Mouse (Mus musculus): Measurements from ENCODE around the gene Sgms1. TPM values are rescaled to one million over a fixed set of nuclear protein-coding genes. Genes with fewer than 3 reads are reported as not detected.
A peak's percentile ranks its signal among the peaks of the same experiment; 100 is the strongest.

Sgms1 gene
- polyA plus RNA-seq, 1 experiment from 2014 or later, result 9.9 TPM

DNA sequence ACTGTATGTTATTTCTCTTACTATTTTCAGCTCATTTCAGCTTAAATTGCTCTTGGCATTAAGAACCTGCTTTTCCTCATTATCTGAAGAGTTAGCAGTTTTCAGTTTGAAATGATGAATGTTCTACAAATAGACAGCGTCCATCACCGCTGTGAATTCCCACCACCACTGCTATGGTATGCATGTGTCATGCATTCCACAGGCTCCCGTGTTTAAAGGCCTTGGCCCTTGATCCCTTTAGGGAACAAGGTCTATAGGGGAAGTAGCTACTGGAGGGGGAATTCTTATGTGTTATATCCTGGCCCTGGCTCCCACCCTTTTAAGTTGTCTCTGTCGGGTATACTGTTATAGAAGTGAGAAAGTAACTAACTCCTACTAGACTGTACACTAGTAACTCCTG is 210.0 kb downstream of the Sgms1 start:
- Histone ChIP-seq H3K27me3 (no peaks in the 10 kb centered on the region), H3K36me3 (ENCODE audit: poor library complexity, severe bottlenecking) (no peaks in the 10 kb centered on the region), H3K4me3 (no peak overlapping the region), H3K4me2 (no peak overlapping the region), H3K4me1 (no peaks in the 10 kb centered on the region), H3K27ac (no peak overlapping the region), H3K9ac (no peak overlapping the region), H3K9me3 (replicated peaks) (no peaks in the 10 kb centered on the region)
- 85% methylated on average over 4 of the region's 4 CpGs for WGBS
- no peak for ATAC-seq

DNA sequence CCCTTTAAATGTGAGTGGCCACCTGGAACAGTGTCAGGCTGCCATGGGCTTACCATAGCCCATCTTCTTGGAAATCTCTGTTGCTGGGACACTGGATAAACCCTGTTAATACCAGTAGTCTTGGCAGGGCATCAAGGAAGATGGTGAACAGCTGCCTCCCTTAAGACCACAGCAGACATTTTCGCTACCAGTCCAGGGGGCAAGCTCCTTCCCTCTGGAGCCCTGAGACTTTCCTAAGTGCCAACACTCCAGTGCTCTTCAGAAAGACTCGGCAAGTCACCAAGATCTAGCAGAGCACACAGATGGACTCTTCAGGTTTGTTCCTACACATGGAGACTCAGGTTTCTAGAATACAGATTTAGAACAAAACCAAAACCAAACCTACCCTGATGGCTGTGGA is 211.4 kb downstream of the Sgms1 start:
- no peak overlapping the region for H3K4me2 ChIP-seq
- ATAC-seq, result no peak
- no peaks in the 10 kb centered on the region for H3K4me1 ChIP-seq
- H3K36me3 ChIP-seq (ENCODE audit: poor library complexity, severe bottlenecking), result no peaks in the 10 kb centered on the region
- H3K4me3 ChIP-seq, result no peak overlapping the region
- WGBS, result 95% methylated on average over 2 of the region's 2 CpGs
- H3K27me3 ChIP-seq, result no peaks in the 10 kb centered on the region
- H3K9ac ChIP-seq, result no peak overlapping the region
- no peaks in the 10 kb centered on the region for H3K9me3 ChIP-seq (replicated peaks)
- H3K27ac ChIP-seq, result no peak overlapping the region

DNA sequence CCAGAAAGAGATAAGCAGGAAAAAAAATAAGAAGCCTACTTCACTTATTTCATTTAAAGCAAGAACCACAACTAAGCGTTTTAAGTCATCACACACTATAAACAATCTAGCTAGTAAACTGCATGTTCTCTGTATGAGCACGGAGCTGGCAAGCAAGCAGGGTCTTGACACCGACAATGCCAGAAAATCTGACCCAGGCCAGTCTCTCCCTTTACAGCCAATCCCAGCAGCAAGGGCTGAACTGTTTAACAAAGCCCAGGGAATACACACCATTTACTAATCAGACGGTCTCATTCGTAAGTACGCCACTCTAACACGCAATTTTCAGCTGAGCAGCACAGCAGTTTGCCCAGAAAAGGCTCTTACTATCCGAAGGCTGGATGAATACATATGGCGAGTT is 213.1 kb downstream of the Sgms1 start:
- H3K9me3 ChIP-seq (replicated peaks), result no peaks in the 10 kb centered on the region
- 88% methylated on average over 9 of the region's 9 CpGs for WGBS
- no peak overlapping the region for H3K9ac ChIP-seq
- no peak overlapping the region for H3K4me3 ChIP-seq
- H3K4me2 ChIP-seq, result no peak overlapping the region
- no peaks in the 10 kb centered on the region for H3K4me1 ChIP-seq
- H3K36me3 ChIP-seq (ENCODE audit: poor library complexity, severe bottlenecking), result no peaks in the 10 kb centered on the region
- H3K27me3 ChIP-seq, result no peaks in the 10 kb centered on the region
- H3K27ac ChIP-seq, result no peak overlapping the region
- ATAC-seq, result no peak

DNA sequence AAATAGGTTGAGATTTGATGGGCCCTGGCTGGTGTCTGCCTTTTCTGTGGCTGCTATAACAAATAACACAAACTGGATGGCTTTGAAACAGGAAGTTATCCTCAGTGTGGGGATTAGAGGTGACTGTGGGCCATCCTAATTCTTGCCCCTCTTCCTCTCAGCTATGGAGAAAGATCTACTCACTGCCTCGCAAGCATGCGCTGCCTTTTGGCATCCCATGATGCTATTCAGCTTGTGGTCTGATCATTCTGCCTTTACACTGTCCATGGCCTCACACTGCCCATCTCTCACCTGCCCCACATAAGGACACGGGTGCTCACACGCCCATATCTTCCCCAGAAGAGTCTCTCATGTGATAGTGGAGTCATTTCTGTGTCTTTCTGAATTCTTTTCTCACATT is 213.5 kb downstream of the Sgms1 start:
- Histone ChIP-seq H3K9ac (no peak overlapping the region), H3K4me3 (no peak overlapping the region), H3K27ac (no peak overlapping the region), H3K4me2 (no peak overlapping the region), H3K36me3 (ENCODE audit: poor library complexity, severe bottlenecking) (no peaks in the 10 kb centered on the region), H3K27me3 (no peaks in the 10 kb centered on the region), H3K4me1 (no peaks in the 10 kb centered on the region), H3K9me3 (replicated peaks) (no peaks in the 10 kb centered on the region)
- no peak for ATAC-seq
- 96% methylated on average over 4 of the region's 4 CpGs for WGBS

DNA sequence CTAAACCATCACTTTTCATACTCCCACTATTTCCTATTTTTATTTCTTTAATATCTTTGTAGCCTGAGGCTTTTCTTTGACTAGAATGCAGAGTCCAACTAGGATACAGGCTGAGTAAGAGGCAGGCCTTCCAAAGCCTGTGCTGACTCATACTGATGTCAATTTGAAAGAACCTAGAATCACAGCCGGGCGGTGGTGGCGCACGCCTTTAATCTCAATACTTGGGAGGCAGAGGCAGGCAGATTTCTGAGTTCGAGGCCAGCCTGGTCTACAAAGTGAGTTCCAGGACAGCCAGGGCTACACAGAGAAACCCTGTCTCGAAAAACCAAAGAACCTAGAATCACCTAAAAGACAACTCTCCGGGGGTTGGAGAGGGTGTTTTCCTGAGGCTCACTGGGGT is 214.5 kb downstream of the Sgms1 start:
- 99% methylated on average over 7 of the region's 7 CpGs for WGBS
- no peak overlapping the region for H3K27ac ChIP-seq
- H3K4me2 ChIP-seq, result no peak overlapping the region
- no peak overlapping the region for H3K9ac ChIP-seq
- no peak overlapping the region for H3K4me3 ChIP-seq
- H3K9me3 ChIP-seq (replicated peaks), result no peaks in the 10 kb centered on the region
- no peak for ATAC-seq
- H3K27me3 ChIP-seq, result no peaks in the 10 kb centered on the region
- H3K36me3 ChIP-seq (ENCODE audit: poor library complexity, severe bottlenecking), result no peaks in the 10 kb centered on the region
- H3K4me1 ChIP-seq, result no peaks in the 10 kb centered on the region

DNA sequence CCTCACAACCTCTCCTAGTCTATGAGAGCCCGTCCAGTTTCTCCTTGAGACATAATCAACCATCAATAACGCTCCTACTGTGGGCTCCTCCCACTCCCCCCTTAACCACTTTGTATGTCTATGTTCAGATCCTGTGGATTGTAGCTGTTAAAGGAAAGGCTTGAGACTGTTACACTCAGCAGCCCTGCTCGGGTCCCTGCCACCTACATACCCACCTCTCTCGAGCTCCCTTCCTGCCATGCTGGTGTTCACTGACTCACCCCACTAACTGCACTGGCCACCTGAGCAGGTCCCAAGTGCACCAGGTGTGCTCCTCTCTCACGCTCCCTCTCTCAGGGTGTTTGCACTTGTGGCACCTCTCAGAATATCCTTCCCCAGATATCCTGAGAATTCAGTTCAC is 215.0 kb downstream of the Sgms1 start:
- ATAC-seq, result no peak
- no peak overlapping the region for H3K9ac ChIP-seq
- H3K27ac ChIP-seq, result no peak overlapping the region
- H3K4me1 ChIP-seq, result no peaks in the 10 kb centered on the region
- H3K9me3 ChIP-seq (replicated peaks), result no peaks in the 10 kb centered on the region
- H3K4me3 ChIP-seq, result no peak overlapping the region
- 87% methylated on average over 5 of the region's 5 CpGs for WGBS
- H3K36me3 ChIP-seq (ENCODE audit: poor library complexity, severe bottlenecking), result no peaks in the 10 kb centered on the region
- H3K4me2 ChIP-seq, result no peak overlapping the region
- H3K27me3 ChIP-seq, result no peaks in the 10 kb centered on the region

DNA sequence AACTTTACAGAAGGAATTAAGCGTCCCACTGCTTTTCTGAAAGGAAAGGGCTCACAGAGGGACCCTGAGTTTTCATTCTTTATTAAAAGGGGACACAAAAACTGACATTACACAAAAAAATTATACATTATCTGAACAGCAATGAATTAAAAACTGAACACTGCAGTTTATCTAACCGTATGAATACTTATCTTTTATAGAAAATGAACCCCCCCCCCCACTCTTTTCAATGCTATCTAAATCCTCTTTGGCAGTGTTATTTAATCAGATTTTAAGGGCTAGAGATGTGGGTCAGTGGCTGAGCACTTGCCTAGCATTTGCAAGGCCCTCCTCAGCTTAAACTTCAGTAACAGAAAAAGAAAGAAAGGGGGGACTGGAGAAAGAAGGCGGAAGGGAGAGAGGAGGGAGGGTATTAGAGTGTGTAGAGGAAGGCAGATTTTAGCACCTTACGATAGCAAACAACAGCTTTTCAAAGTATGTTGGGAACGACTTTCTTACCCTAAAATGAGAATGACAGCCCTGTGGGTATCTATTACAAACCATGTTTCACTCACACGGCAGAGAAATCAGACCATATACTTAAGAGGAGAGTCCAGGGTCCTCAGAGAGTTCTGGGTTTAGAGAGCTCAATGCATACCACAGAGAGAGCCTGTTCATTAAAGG is 215.9 kb downstream of the Sgms1 start:
- Histone ChIP-seq H3K9ac (no peak overlapping the region), H3K27ac (no peak overlapping the region), H3K27me3 (no peaks in the 10 kb centered on the region), H3K36me3 (ENCODE audit: poor library complexity, severe bottlenecking) (no peaks in the 10 kb centered on the region), H3K9me3 (replicated peaks) (no peaks in the 10 kb centered on the region), H3K4me3 (no peak overlapping the region), H3K4me2 (no peak overlapping the region), H3K4me1 (no peaks in the 10 kb centered on the region)
- no peak for ATAC-seq
- WGBS, result 59% methylated on average over 6 of the region's 6 CpGs

DNA sequence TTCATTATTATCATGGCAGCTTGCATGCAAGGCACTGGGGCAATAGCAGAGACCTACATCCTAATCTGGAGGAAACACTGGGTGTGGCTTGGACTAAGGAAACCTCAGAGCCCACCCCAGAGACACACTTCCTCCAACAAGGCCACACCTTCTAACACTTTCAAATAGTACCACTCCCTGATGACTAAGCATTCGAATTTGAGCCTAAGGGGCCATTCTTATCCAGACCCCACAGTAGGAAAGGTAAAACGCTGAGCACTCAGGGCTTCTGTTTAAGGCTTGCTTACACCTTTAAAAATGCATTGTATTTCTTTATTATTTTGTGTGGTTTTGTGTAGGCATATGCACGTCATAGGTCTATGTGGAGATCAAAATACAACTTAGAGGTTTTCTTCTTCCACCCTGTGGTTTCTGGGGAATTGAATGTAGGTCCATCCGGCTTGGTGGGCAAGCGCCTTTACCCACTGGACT is 217.0 kb downstream of the Sgms1 start:
- no peaks in the 10 kb centered on the region for H3K36me3 ChIP-seq (ENCODE audit: poor library complexity, severe bottlenecking)
- no peak overlapping the region for H3K4me3 ChIP-seq
- H3K27me3 ChIP-seq, result no peaks in the 10 kb centered on the region
- H3K27ac ChIP-seq, result no peak overlapping the region
- H3K9me3 ChIP-seq (replicated peaks), result no peaks in the 10 kb centered on the region
- no peak for ATAC-seq
- 88% methylated on average over 5 of the region's 5 CpGs for WGBS
- H3K4me1 ChIP-seq, result no peaks in the 10 kb centered on the region
- no peak overlapping the region for H3K9ac ChIP-seq
- no peak overlapping the region for H3K4me2 ChIP-seq

DNA sequence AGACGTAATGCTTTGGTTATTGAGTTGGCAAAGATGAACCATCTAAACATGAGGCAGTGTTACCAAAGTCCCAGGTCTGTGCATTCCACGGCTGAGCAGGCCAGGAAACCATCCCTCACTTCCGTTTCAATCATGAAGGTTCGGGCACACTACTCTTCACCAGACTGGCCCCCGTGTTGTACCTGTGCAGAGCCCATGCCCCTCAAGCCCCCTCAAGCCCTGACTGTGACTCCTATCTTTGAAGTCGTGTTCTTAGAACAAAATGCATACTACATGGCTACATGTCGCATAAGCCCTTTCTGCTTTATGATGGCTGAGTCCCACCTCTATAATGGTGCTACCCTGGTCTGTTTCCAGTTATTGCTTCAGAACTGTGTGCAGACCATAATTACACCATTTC is 217.5 kb downstream of the Sgms1 start:
- Histone ChIP-seq H3K4me1 (no peaks in the 10 kb centered on the region), H3K27ac (no peak overlapping the region), H3K9ac (no peak overlapping the region), H3K4me3 (no peak overlapping the region), H3K4me2 (no peak overlapping the region), H3K36me3 (ENCODE audit: poor library complexity, severe bottlenecking) (no peaks in the 10 kb centered on the region), H3K9me3 (replicated peaks) (no peaks in the 10 kb centered on the region), H3K27me3 (no peaks in the 10 kb centered on the region)
- no peak for ATAC-seq
- 89% methylated on average over 7 of the region's 7 CpGs for WGBS

DNA sequence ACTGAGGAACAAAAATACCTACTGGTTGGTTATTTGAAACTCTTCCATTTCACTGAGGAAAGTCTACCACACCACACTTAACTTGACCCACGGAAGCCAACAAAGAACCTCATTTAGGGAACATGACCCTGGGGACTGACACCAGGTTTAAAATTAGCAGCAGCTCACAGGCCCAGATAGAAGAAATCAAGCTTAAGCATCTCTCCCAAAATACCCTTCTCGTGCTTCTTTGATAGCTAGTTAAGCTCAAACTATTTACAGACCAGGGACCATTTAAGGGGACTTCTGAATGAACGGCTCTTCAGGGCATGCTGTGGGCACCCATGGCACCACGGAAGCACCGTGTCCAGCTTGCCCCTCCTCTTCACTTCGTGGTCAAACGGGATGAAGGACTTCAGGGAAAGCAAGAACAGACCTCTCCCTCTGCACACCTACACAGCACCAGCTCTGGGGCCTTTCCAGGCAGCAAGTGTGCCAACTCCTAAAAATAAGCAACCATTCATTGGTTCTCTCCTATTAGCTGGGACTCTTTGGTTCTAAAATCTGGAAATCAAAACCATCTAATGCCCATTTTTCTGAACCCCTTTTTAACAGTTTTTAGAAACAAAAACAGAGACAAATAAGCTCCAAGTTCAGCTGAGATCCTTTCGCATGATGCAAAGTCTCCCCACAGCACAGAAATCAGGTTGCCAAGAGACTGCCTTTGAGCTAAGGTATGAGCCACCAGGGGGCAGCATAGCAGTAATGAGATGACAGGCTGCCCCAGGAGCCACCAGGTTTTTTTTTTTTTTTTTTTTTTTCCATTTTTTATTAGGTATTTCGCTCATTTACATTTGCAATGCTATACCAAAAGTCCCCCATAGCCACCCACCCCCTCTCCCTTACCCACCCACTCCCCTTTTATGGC is 219.6 kb downstream of the Sgms1 start:
- H3K4me2 ChIP-seq, result no peak overlapping the region
- no peak overlapping the region for H3K4me3 ChIP-seq
- no peaks in the 10 kb centered on the region for H3K27me3 ChIP-seq
- 76% methylated on average over 8 of the region's 9 CpGs for WGBS
- peak; percentile 57; the same call in 1 of the 2 replicates for ATAC-seq
- no peaks in the 10 kb centered on the region for H3K36me3 ChIP-seq (ENCODE audit: poor library complexity, severe bottlenecking)
- no peaks in the 10 kb centered on the region for H3K9me3 ChIP-seq (replicated peaks)
- H3K4me1 ChIP-seq, result no peaks in the 10 kb centered on the region
- no peak overlapping the region for H3K27ac ChIP-seq
- H3K9ac ChIP-seq, result no peak overlapping the region

DNA sequence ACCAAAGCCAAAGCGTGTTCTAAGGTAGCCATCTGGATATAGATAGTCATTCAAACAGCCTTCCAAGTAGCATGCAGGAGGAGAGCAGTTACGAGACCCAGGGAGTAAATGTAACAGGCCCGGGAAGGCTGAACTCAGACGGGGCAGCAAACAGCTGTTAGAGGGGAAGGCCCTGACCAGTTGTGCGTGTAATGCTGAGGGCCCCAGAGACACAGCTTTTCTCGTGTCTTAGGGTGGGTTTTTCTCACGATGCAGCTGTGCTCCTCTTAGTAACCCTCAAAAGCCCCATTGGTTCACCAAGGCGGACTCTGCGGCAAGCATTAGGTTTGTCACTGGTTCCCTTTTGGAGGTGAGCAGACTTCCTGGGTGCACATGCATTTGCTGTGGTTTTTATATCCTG is 221.5 kb downstream of the Sgms1 start:
- Histone ChIP-seq H3K4me2 (no peak overlapping the region), H3K4me3 (no peak overlapping the region), H3K27ac (no peak overlapping the region), H3K27me3 (no peaks in the 10 kb centered on the region), H3K4me1 (no peaks in the 10 kb centered on the region), H3K36me3 (ENCODE audit: poor library complexity, severe bottlenecking) (no peaks in the 10 kb centered on the region), H3K9ac (no peak overlapping the region), H3K9me3 (replicated peaks) (no peaks in the 10 kb centered on the region)
- no peak for ATAC-seq
- 86% methylated on average over 9 of the region's 9 CpGs for WGBS

DNA sequence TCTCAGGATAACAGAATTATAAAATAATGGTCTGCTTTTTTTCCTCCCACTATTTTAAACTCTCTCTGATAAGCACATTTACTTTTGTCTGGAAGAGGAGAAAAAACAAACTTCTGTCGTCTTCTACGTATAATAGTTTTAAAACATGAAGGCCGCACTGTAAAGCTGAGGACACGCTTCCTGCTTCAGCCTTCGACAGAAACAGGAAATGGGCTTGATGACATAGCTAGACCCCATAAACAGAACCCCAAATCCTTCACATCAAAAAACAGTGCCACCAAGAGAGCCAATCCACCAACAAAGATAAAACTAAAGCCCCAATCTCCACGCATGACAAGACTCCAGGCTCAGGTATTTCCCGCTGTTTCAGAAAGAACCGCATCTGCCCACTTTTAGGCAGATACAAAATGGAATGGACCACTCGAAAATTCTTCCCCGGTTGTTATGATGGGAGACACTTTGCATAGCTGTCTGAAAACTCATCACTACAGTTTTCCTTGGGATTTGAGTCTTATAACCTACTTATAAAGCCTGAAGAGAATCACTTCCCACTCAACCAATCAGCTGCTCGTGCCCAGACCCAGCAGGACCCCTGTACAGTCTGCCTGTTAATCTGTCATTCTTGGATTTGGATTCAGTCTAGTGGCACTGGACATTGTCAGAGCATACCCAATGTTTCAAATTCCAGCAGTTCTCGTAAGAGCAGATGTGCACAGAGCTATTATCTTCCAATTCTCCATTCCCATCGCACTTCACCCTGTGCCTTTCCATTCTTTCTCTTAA is 222.5 kb downstream of the Sgms1 start:
- no peak for ATAC-seq
- Histone ChIP-seq H3K4me1 (no peaks in the 10 kb centered on the region), H3K9me3 (replicated peaks) (no peaks in the 10 kb centered on the region), H3K36me3 (ENCODE audit: poor library complexity, severe bottlenecking) (no peaks in the 10 kb centered on the region), H3K4me3 (no peak overlapping the region), H3K9ac (no peak overlapping the region), H3K27me3 (no peaks in the 10 kb centered on the region), H3K4me2 (no peak overlapping the region), H3K27ac (no peak overlapping the region)
- 94% methylated on average over 13 of the region's 13 CpGs for WGBS
